Mouse (Mus musculus) small intestine, adult 2 months (tissue): Measurements from ENCODE around the gene Txlnb.

Experiments used
- CTCF ChIP-seq: fragments of 200-500 bp; IDR thresholded peaks from 2 replicates; pipeline ENCODE4 v1.5.1; 2012; ENCODE audit warnings: low read depth, mild to moderate bottlenecking, control low read depth, inconsistent platforms, low read length, moderate library complexity, mixed read lengths; ENCODE audit not compliant: insufficient replicate concordance, insufficient read length; ENCODE audit errors: extremely low read depth
- POLR2A ChIP-seq: fragments of 200-500 bp; IDR thresholded peaks from 2 replicates; pipeline ENCODE4 v1.6.1; 2012; ENCODE audit warnings: low read depth, mild to moderate bottlenecking, control low read depth, inconsistent platforms, low read length, moderate library complexity

GRCm38 (mm10) chr10:17836275-17836674 lies 40.2 kb downstream of the Txlnb start:
- TF ChIP-seq CTCF (no peak), POLR2A (no peak)
